Mouse (Mus musculus) heart, postnatal 36 days (tissue): Measurements from ENCODE around the gene Scarb1. TPM values are rescaled to one million over a fixed set of nuclear protein-coding genes. Genes with fewer than 3 reads are reported as not detected.

Experiments
- DNase-seq, 2 experiments: peaks; one replicate each; pipeline ENCODE4 v3.0.0; 2021 to 2022
- intact Hi-C: fragments of 180-260 bp; cut with DNase I; formaldehyde crosslinking; loops from one replicate; pipeline ENCODE4 v1.15.1; 2025
- total RNA-seq, 2 experiments: library from RNA; stranded (reverse); gene quantifications; 2 replicates each; pipeline ENCODE4 v1.2.3; 2021

The Scarb1 gene
- total RNA-seq, 2 experiments from 2014 or later, result 35.4 to 44.4 TPM

GRCm38 (mm10) chr5:125249187-125249586 lies 91.7 kb downstream of the Scarb1 start:
- intact Hi-C loops, result no loop called here
- DNase-seq, result no peak

GRCm38 (mm10) chr5:125246711-125247110 lies 94.2 kb downstream of the Scarb1 start:
- intact Hi-C loops, result no loop called here
- no peak for DNase-seq

GRCm38 (mm10) chr5:125245534-125246151 lies 95.3 kb downstream of the Scarb1 start:
- DNase-seq, result peak; percentile 54 to 57
- intact Hi-C loops, result no loop called here

GRCm38 (mm10) chr5:125244825-125245533 lies 95.9 kb downstream of the Scarb1 start:
- DNase-seq, result no peak
- intact Hi-C loops, result no loop called here

- DNase-seq, result no peak
These were observed 97.0 kb downstream of the Scarb1 start for GRCm38 (mm10) chr5:125243928-125244327.

GRCm38 (mm10) chr5:125242111-125242510 lies 98.8 kb downstream of the Scarb1 start:
- intact Hi-C loops, result no loop called here
- no peak for DNase-seq

More at GRCm38 (mm10) chr5:125243928-125244327, 97.0 kb downstream of the Scarb1 start:
- intact Hi-C loops, result no loop called here

- DNase-seq, result no peak
- intact Hi-C loops, result no loop called here
These were observed 99.3 kb downstream of the Scarb1 start for GRCm38 (mm10) chr5:125241627-125242026.

GRCm38 (mm10) chr5:125240124-125240781 lies 100.6 kb downstream of the Scarb1 start:
- intact Hi-C loops, result no loop called here
- no peak for DNase-seq

- intact Hi-C loops, result no loop called here
- DNase-seq, result peak; percentile 55 to 68
These were observed 105.0 kb downstream of the Scarb1 start for GRCm38 (mm10) chr5:125235874-125236273.

GRCm38 (mm10) chr5:125235398-125235797 lies 105.5 kb downstream of the Scarb1 start:
- intact Hi-C loops, result no loop called here
- DNase-seq, result no peak

- no peak for DNase-seq
- intact Hi-C loops, result no loop called here
These were observed 106.5 kb downstream of the Scarb1 start for GRCm38 (mm10) chr5:125234399-125234798.

- no peak for DNase-seq
- intact Hi-C loops, result no loop called here
These were observed 107.4 kb downstream of the Scarb1 start for GRCm38 (mm10) chr5:125233478-125233877.

- intact Hi-C loops, result no loop called here
- no peak for DNase-seq
These were observed 108.4 kb downstream of the Scarb1 start for GRCm38 (mm10) chr5:125232443-125232979.

GRCm38 (mm10) chr5:125230463-125230862 lies 110.4 kb downstream of the Scarb1 start:
- no peak for DNase-seq
- intact Hi-C loops, result no loop called here

GRCm38 (mm10) chr5:125229097-125229496 lies 111.8 kb downstream of the Scarb1 start:
- DNase-seq, result no peak
- intact Hi-C loops, result no loop called here

GRCm38 (mm10) chr5:125227699-125228098 lies 113.2 kb downstream of the Scarb1 start:
- DNase-seq, result no peak

More at GRCm38 (mm10) chr5:125227699-125228098, 113.2 kb downstream of the Scarb1 start:
- intact Hi-C loops, result no loop called here

Other genes starting within 250 kb of the Scarb1 start
- 10 to 100 TPM; 70.5 to 74.8 TPM for gene Ncor2, start 161.9 kb downstream of the Scarb1 start, total RNA-seq
- not detected for gene Gm10382, start 48.2 kb upstream of the Scarb1 start, total RNA-seq
- 1,000 to 10,000 TPM in 1 of 2 experiments, 100 to 1,000 TPM in 1; 856 to 1,567 TPM for gene Ubc, start 49.1 kb upstream of the Scarb1 start, total RNA-seq
- gene Dhx37, start 93.0 kb upstream of the Scarb1 start, total RNA-seq, result 10 to 100 TPM; 11.4 to 11.7 TPM
- gene Bri3bp, start 100.5 kb upstream of the Scarb1 start, total RNA-seq, result 10 to 100 TPM; 45.4 to 54.6 TPM
- 1 to 10 TPM; 3.6 to 4.1 TPM for gene Aacs, start 134.7 kb upstream of the Scarb1 start, total RNA-seq
- gene Tmem132b, start 190.7 kb upstream of the Scarb1 start, total RNA-seq, result not detected